Mouse (Mus musculus) bone marrow, adult 2 months (tissue): ENCODE data around the gene Tmcc2.

Source experiments
- CTCF ChIP-seq: fragments of 200-500 bp; IDR thresholded peaks from 2 replicates; pipeline ENCODE4 v1.5.1; 2011; ENCODE audit warnings: low read length, control low read depth; ENCODE audit not compliant: control insufficient read depth, insufficient read depth
- POLR2A ChIP-seq: fragments of 200-500 bp; IDR thresholded peaks from 2 replicates; pipeline ENCODE4 v1.6.1; 2011; ENCODE audit warnings: low read depth, mild to moderate bottlenecking, control low read depth, low read length, borderline replicate concordance; ENCODE audit not compliant: control insufficient read depth

GRCm38 (mm10) chr1:132387943-132388342 lies 3.1 kb downstream of the Tmcc2 start:
- TF ChIP-seq POLR2A (no peak), CTCF (no peak)
